8 mouse cellular contexts compared by ENCODE assay signal in the genomic region with DNA sequence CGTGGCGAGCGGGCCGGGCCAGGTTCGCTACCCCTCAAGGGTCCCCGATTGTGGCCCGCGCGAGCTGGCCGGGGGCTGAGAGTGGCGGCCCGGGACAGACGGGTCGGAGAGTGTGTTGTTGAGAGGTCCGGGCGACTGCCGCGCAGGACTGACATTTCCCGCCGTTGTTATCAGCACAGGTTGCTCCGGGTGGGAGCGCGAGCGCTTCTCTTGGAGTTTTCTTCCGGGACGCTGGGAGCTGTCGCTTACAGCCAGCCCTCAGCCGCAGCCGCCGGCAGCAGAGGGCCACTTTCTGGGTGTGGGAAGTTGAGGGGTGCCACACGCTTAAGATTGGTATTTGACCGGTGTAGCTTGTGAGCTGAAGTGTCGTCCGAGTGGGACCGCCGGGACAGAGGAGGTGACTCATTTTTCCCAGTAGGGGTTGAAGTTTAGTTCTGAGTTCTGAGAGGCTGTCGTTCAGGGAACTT. TPM values are rescaled to one million over a fixed set of nuclear protein-coding genes. Genes with fewer than 3 reads are reported as not detected.
A peak's percentile ranks its signal among the peaks of the same experiment; 100 is the strongest.
DNase-seq lines count a peak whose midpoint lies in the region; ATAC-seq and TF ChIP-seq lines count a peak whose summit lies in the region.

No protein-coding gene starts in this region.

- peak overlapping the region; percentile 85 for H3K9ac ChIP-seq in forebrain, embryonic 14.5 days (ENCODE audit: low read length)
- H3K9ac ChIP-seq in intestine, postnatal 0 days (ENCODE audit: low read depth, low read length) = peak overlapping the region; percentile 97
- peak overlapping the region; percentile 95 for H3K9ac ChIP-seq in liver, embryonic 15.5 days

- peak overlapping the region; percentile 90 for H3K4me2 ChIP-seq in forebrain, embryonic 14.5 days (ENCODE audit: low read length)
- H3K4me2 ChIP-seq in intestine, postnatal 0 days (replicated peaks; ENCODE audit: low read depth) = peak overlapping the region; percentile 70
- peak overlapping the region; percentile 74 for H3K4me2 ChIP-seq in liver, embryonic 15.5 days

- H3K9me3 ChIP-seq in forebrain, embryonic 14.5 days (replicated peaks; ENCODE audit: control insufficient read depth, low read length) = no peaks in the 10 kb centered on the region
- no peaks in the 10 kb centered on the region for H3K9me3 ChIP-seq in intestine, postnatal 0 days (ENCODE audit: control insufficient read depth)
- no peaks in the 10 kb centered on the region for H3K9me3 ChIP-seq in liver, embryonic 15.5 days (replicated peaks)

- H3K27me3 ChIP-seq in forebrain, embryonic 14.5 days (replicated peaks; ENCODE audit: control insufficient read depth, insufficient read depth, low read length) = no peaks in the 10 kb centered on the region
- H3K27me3 ChIP-seq in intestine, postnatal 0 days (replicated peaks; ENCODE audit: control insufficient read depth, insufficient read depth, low read length) = no peaks in the 10 kb centered on the region
- H3K27me3 ChIP-seq in liver, embryonic 15.5 days = no peaks in the 10 kb centered on the region

- peak; percentile 17 for DNase-seq in left cerebral cortex, adult 11 months (ENCODE audit: low spot score)
- DNase-seq in left cerebral cortex, adult 8-10 months (ENCODE audit: low spot score in 2 of 2) = no peak
- peak; percentile 62 for DNase-seq in adrenal gland, postnatal 14 days
- peak; percentile 30 for DNase-seq in forebrain, embryonic 14.5 days (ENCODE audit: low spot score)
- DNase-seq in natural killer cell, adult 2 months (ENCODE audit: low spot score in 2 of 2) = peak; percentile 16 to 24
- DNase-seq in urinary bladder, postnatal 36 days (ENCODE audit: low spot score in 2 of 2) = peak; percentile 25 to 37

- H3K27ac ChIP-seq in forebrain, embryonic 14.5 days (ENCODE audit: low read depth, low read length) = peak overlapping the region; percentile 81
- peak overlapping the region; percentile 87 for H3K27ac ChIP-seq in intestine, postnatal 0 days (ENCODE audit: low read depth, low read length)
- peak overlapping the region; percentile 84 for H3K27ac ChIP-seq in liver, embryonic 15.5 days (replicated peaks)

- TF ChIP-seq CTCF in intestine, postnatal 0 days (IDR thresholded peaks at IDR 0.05; ENCODE audit: low read depth) = no peak

- peak overlapping the region; percentile 96 for H3K4me3 ChIP-seq in forebrain, embryonic 14.5 days (ENCODE audit: low read depth, low read length)
- H3K4me3 ChIP-seq in intestine, postnatal 0 days (ENCODE audit: low read depth, low read length) = peak overlapping the region; percentile 99
- H3K4me3 ChIP-seq in liver, embryonic 15.5 days (replicated peaks) = peak overlapping the region; percentile 100

- under 1% methylated on average over 37 of the region's 37 CpGs for WGBS in forebrain, embryonic 14.5 days
- WGBS in intestine, postnatal 0 days = under 1% methylated on average over 37 of the region's 37 CpGs
- WGBS in liver, embryonic 15.5 days (ENCODE audit: insufficient replicate concordance) = under 1% methylated on average over 37 of the region's 37 CpGs

- no peak for ATAC-seq in forebrain, embryonic 14.5 days
- ATAC-seq in intestine, postnatal 0 days = no peak; the same call in none of the 2 replicates
- peak; percentile 71 for ATAC-seq in liver, embryonic 15.5 days (ENCODE audit: insufficient read depth)

- H3K36me3 ChIP-seq in forebrain, embryonic 14.5 days (ENCODE audit: control insufficient read depth, insufficient read depth, low read length) = peaks cover 20% of the 10 kb centered on the region
- H3K36me3 ChIP-seq in intestine, postnatal 0 days (ENCODE audit: control insufficient read depth, insufficient read depth) = peaks cover 13% of the 10 kb centered on the region
- H3K36me3 ChIP-seq in liver, embryonic 15.5 days (replicated peaks) = peaks cover 25% of the 10 kb centered on the region

- H3K4me1 ChIP-seq in forebrain, embryonic 14.5 days (ENCODE audit: control insufficient read depth, insufficient read depth, low read length) = peaks cover 8% of the 10 kb centered on the region
- no peaks in the 10 kb centered on the region for H3K4me1 ChIP-seq in intestine, postnatal 0 days (replicated peaks; ENCODE audit: control insufficient read depth, insufficient read depth, low read length)
- H3K4me1 ChIP-seq in liver, embryonic 15.5 days (replicated peaks) = peaks cover 15% of the 10 kb centered on the region

RNA-seq across cellular contexts. Expression of gene Psmd11, which starts 0.6 kb away (rescaled TPM):
- 100 to 1,000 TPM in 1 of 4 experiments, 10 to 100 TPM in 3; 93.9 to 105 (median 97.8) TPM for total RNA-seq in left cerebral cortex, adult 8-10 months (2022)
- total RNA-seq in adrenal gland, postnatal 14 days (2021) = 124 and 132 TPM in 2 replicates
- polyA plus RNA-seq in forebrain, embryonic 14.5 days (2014; fragmentation: Nextera tagmentation; extraction: Ambion mirVana) = 327 and 340 TPM in 2 replicates
- 156 and 171 TPM in 2 replicates for polyA plus RNA-seq in intestine, postnatal 0 days (2015; fragmentation: Nextera tagmentation; extraction: Ambion mirVana)
- polyA plus RNA-seq in liver, embryonic 15.5 days (2015; fragmentation: Nextera tagmentation; extraction: Ambion mirVana) = 156 and 160 TPM in 2 replicates

RNA-seq across cellular contexts. Expression of gene Zfp207, which starts 46.0 kb away (rescaled TPM):
- total RNA-seq in left cerebral cortex, adult 8-10 months (2022) = 100 to 1,000 TPM; 100 to 117 (median 107) TPM
- 154 and 176 TPM in 2 replicates for total RNA-seq in adrenal gland, postnatal 14 days (2021)
- 302 and 305 TPM in 2 replicates for polyA plus RNA-seq in forebrain, embryonic 14.5 days (2014; fragmentation: Nextera tagmentation; extraction: Ambion mirVana)
- 109 and 113 TPM in 2 replicates for polyA plus RNA-seq in intestine, postnatal 0 days (2015; fragmentation: Nextera tagmentation; extraction: Ambion mirVana)
- 86.7 and 88.1 TPM in 2 replicates for polyA plus RNA-seq in liver, embryonic 15.5 days (2015; fragmentation: Nextera tagmentation; extraction: Ambion mirVana)

RNA-seq across cellular contexts. Expression of gene Cdk5r1, which starts 47.8 kb away (rescaled TPM):
- total RNA-seq in left cerebral cortex, adult 8-10 months (2022) = 100 to 1,000 TPM; 252 to 280 (median 262) TPM
- 2.6 and 4.7 TPM in 2 replicates for total RNA-seq in adrenal gland, postnatal 14 days (2021)
- 85.8 and 91.8 TPM in 2 replicates for polyA plus RNA-seq in forebrain, embryonic 14.5 days (2014; fragmentation: Nextera tagmentation; extraction: Ambion mirVana)
- 0.61 and 0.64 TPM in 2 replicates for polyA plus RNA-seq in intestine, postnatal 0 days (2015; fragmentation: Nextera tagmentation; extraction: Ambion mirVana)
- 0.29 and 0.33 TPM in 2 replicates for polyA plus RNA-seq in liver, embryonic 15.5 days (2015; fragmentation: Nextera tagmentation; extraction: Ambion mirVana)

RNA-seq across cellular contexts. Expression of gene 5730455P16Rik, which starts 51.2 kb away (rescaled TPM):
- total RNA-seq in left cerebral cortex, adult 8-10 months (2022) = 10 to 100 TPM; 49.0 to 55.7 (median 53.1) TPM
- total RNA-seq in adrenal gland, postnatal 14 days (2021) = 12.7 and 20.4 TPM in 2 replicates
- polyA plus RNA-seq in forebrain, embryonic 14.5 days (2014; fragmentation: Nextera tagmentation; extraction: Ambion mirVana) = 28.9 and 29.5 TPM in 2 replicates
- 8.7 and 9.1 TPM in 2 replicates for polyA plus RNA-seq in intestine, postnatal 0 days (2015; fragmentation: Nextera tagmentation; extraction: Ambion mirVana)
- 4.8 and 5.4 TPM in 2 replicates for polyA plus RNA-seq in liver, embryonic 15.5 days (2015; fragmentation: Nextera tagmentation; extraction: Ambion mirVana)

Comparison
In these comparisons a context has a peak if more than half of its experiments do, and no peak if none do; other contexts are left out.
1. DNase-seq: peak in left cerebral cortex, adult 11 months (single experiment), adrenal gland, postnatal 14 days (single experiment), forebrain, embryonic 14.5 days (single experiment), natural killer cell, adult 2 months (2 of 2) and urinary bladder, postnatal 36 days (2 of 2); none in left cerebral cortex, adult 8-10 months (0 of 2).
2. RNA of gene Cdk5r1, which starts 47.8 kb away (polyA plus RNA-seq): 85.8 to 91.8 TPM in forebrain, embryonic 14.5 days; 0.61 to 0.64 TPM in intestine, postnatal 0 days and 0.29 to 0.33 TPM in liver, embryonic 15.5 days; every median in the first group is over 10 times any median in the second.
3. Peak in every context shown above with its lines, with median percentiles within 50 percentile points of each other: H3K27ac ChIP-seq, H3K4me2 ChIP-seq, H3K4me3 ChIP-seq and H3K9ac ChIP-seq.